Mouse (Mus musculus) liver, embryonic 15.5 days (tissue): ENCODE data around the gene Cyp19a1. TPM values are rescaled to one million over a fixed set of nuclear protein-coding genes. Genes with fewer than 3 reads are reported as not detected.

Experiments
- ATAC-seq: fragments of 200-750 bp; cut with Nextera tagmentation; 2 replicates; pipeline ENCODE4 v1.8.0; 2017; ENCODE audit warnings: moderate number of reproducible peaks, mild to moderate bottlenecking, moderate library complexity; ENCODE audit not compliant: insufficient read depth
- H3K27ac ChIP-seq: fragments of 300-500 bp; sonication (generic); replicated peaks from 2 replicates; pipeline ENCODE4 v1.5.1; 2015; ENCODE audit warnings: mild to moderate bottlenecking, inconsistent platforms
- H3K27me3 ChIP-seq: fragments of 300-500 bp; sonication (generic); 2 replicates; pipeline ENCODE4 v1.6.1; 2015; ENCODE audit warnings: mild to moderate bottlenecking, inconsistent platforms
- H3K36me3 ChIP-seq: fragments of 300-500 bp; sonication (generic); replicated peaks from 2 replicates; pipeline ENCODE4 v1.6.1; 2015; ENCODE audit warnings: moderate library complexity, mild to moderate bottlenecking, inconsistent platforms
- H3K4me1 ChIP-seq: fragments of 300-500 bp; sonication (generic); replicated peaks from 2 replicates; pipeline ENCODE4 v1.6.1; 2015; ENCODE audit warnings: inconsistent platforms
- H3K4me2 ChIP-seq: fragments of 300-500 bp; sonication (generic); 2 replicates; pipeline ENCODE4 v1.6.1; 2015; ENCODE audit warnings: moderate library complexity, mild to moderate bottlenecking, inconsistent platforms
- H3K4me3 ChIP-seq: fragments of 300-500 bp; sonication (generic); replicated peaks from 2 replicates; pipeline ENCODE4 v1.5.1; 2015; ENCODE audit warnings: mild to moderate bottlenecking, inconsistent platforms
- H3K9ac ChIP-seq: fragments of 300-500 bp; sonication (generic); 2 replicates; pipeline ENCODE4 v1.6.1; 2015; ENCODE audit warnings: moderate library complexity, mild to moderate bottlenecking, inconsistent platforms
- H3K9me3 ChIP-seq: fragments of 300-500 bp; sonication (generic); replicated peaks from 2 replicates; pipeline ENCODE4 v1.6.1; 2016; ENCODE audit warnings: inconsistent platforms
- WGBS: fragments of 180-500 bp; shearing (Covaris S2); methylation state at CpG from one replicate; pipeline ENCODE4 v1.1.7; 2015; ENCODE audit warnings: mixed read lengths; ENCODE audit not compliant: insufficient replicate concordance; 5-methylcytosine and 5-hydroxymethylcytosine counted together
- polyA plus RNA-seq: library from polyadenylated mRNA; unstranded; fragments of >200 nt; fragmentation: Nextera tagmentation; extraction: Ambion mirVana; gene quantifications from 2 replicates; pipeline ENCODE4 v1.2.1, GENCODE M21; 2015

Cyp19a1 gene
- polyA plus RNA-seq: not detected in 2 replicates

- Histone ChIP-seq H3K4me2 (no peak within 1 kb of the TSS), H3K9ac (no peak within 1 kb of the TSS), H3K4me1 (no peaks in the 10 kb centered on the region), H3K36me3 (no peaks in the 10 kb centered on the region), H3K4me3 (no peak within 1 kb of the TSS), H3K27me3 (no peaks in the 10 kb centered on the region), H3K27ac (no peak within 1 kb of the TSS), H3K9me3 (no peaks in the 10 kb centered on the region)
- WGBS: 58% methylated on average over 7 of the region's 7 CpGs
- no peak for ATAC-seq
Observed at GRCm38 (mm10) chr9:54268010-54268409, at the start of gene Cyp19a1. Cyp19a1 (minus strand) TSS chr9:54268110.

GRCm38 (mm10) chr9:54316363-54316762 is 48.5 kb upstream of the Cyp19a1 start:
- ATAC-seq: no peak
- no peak overlapping the region for H3K4me2 ChIP-seq
- no peaks in the 10 kb centered on the region for H3K4me1 ChIP-seq
- H3K36me3 ChIP-seq: no peaks in the 10 kb centered on the region
- H3K9ac ChIP-seq: no peak overlapping the region
- 58% methylated on average over 9 of the region's 9 CpGs for WGBS
- no peak overlapping the region for H3K4me3 ChIP-seq
- H3K9me3 ChIP-seq: no peaks in the 10 kb centered on the region
- no peak overlapping the region for H3K27ac ChIP-seq
- no peaks in the 10 kb centered on the region for H3K27me3 ChIP-seq

GRCm38 (mm10) chr9:54308751-54309358 is 40.9 kb upstream of the Cyp19a1 start:
- H3K27ac ChIP-seq: no peak overlapping the region

GRCm38 (mm10) chr9:54308209-54308608 is 40.3 kb upstream of the Cyp19a1 start:
- Histone ChIP-seq H3K9ac (no peak overlapping the region), H3K27me3 (no peaks in the 10 kb centered on the region), H3K4me1 (no peaks in the 10 kb centered on the region), H3K4me3 (no peak overlapping the region), H3K27ac (no peak overlapping the region), H3K9me3 (no peaks in the 10 kb centered on the region), H3K4me2 (no peak overlapping the region), H3K36me3 (no peaks in the 10 kb centered on the region)
- 44% methylated on average over 1 of the region's 1 CpGs for WGBS
- no peak for ATAC-seq

More at GRCm38 (mm10) chr9:54308751-54309358, 40.9 kb upstream of the Cyp19a1 start:
- no peak overlapping the region for H3K4me3 ChIP-seq
- no peaks in the 10 kb centered on the region for H3K4me1 ChIP-seq
- WGBS: 63% methylated on average over 2 of the region's 2 CpGs
- H3K9me3 ChIP-seq: no peaks in the 10 kb centered on the region
- no peak overlapping the region for H3K9ac ChIP-seq
- H3K4me2 ChIP-seq: no peak overlapping the region
- no peak for ATAC-seq
- H3K27me3 ChIP-seq: no peaks in the 10 kb centered on the region
- no peaks in the 10 kb centered on the region for H3K36me3 ChIP-seq

DNA sequence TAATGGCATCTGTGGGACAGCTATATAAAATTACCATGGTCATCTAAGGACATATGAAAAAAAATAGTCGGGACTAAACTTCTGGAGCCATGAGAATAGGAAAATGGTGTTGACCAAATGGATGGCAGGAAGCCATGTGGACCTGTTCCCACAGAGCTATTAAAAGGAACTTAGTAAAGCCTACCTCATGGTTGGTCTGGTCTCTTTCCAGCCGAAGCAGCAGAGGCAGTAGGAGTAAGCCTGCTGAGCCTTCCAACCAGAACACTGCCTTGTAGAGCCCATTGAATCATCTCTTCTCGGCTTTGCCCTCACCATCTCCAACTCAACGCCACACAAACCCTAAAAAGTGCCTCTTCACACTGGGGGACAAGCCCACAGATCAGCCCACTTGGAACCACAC is 33.3 kb upstream of the Cyp19a1 start:
- Histone ChIP-seq H3K4me1 (no peaks in the 10 kb centered on the region), H3K27me3 (no peaks in the 10 kb centered on the region), H3K4me3 (no peak overlapping the region), H3K9ac (no peak overlapping the region), H3K27ac (no peak overlapping the region), H3K9me3 (no peaks in the 10 kb centered on the region), H3K4me2 (no peak overlapping the region), H3K36me3 (no peaks in the 10 kb centered on the region)
- no peak for ATAC-seq
- whole genome bisulfite sequencing: 54% methylated on average over 4 of the region's 4 CpGs

DNA sequence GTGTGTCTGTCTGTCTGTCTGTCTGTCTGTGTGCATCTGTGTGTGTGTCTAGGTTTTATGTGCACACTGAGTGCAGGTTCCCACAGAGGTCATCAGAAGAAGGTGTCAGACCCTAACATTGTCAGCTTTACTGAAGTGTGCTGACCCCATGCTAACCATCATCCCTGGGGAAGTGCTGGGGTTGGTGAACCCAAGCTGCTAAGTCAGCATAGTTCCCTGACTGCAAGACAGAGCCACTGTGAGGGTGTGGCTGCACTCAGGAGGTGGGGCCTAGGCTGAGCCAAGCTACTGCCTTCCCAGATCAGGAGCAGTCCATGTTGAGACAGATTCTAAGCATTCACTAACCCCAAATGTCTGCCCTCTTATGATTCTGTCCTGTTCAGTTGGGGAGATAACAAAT is 31.9 kb upstream of the Cyp19a1 start:
- Histone ChIP-seq H3K36me3 (no peaks in the 10 kb centered on the region), H3K4me1 (no peaks in the 10 kb centered on the region), H3K9me3 (no peaks in the 10 kb centered on the region), H3K27me3 (no peaks in the 10 kb centered on the region), H3K4me2 (no peak overlapping the region), H3K9ac (no peak overlapping the region), H3K4me3 (no peak overlapping the region), H3K27ac (no peak overlapping the region)
- no peak for ATAC-seq

DNA sequence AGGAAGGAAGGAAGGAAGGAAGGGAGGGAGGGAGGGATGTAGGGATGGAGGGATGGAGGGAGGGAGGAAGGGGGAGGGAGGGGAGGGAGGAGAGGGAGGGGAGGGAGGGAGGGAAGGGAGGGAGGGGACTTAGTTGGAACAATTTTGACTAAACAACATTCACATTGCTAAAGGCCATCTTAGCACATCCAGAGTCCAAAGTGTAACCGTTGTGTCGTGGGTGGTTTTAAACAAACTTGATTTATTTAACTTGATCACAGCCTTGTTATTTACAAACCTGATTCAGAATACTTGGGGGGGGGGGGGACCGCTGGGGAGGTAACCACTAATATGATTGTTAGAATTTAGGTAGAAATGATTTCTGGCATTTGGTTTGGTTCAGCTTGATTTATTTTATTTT is 31.5 kb upstream of the Cyp19a1 start:
- Histone ChIP-seq H3K4me1 (no peaks in the 10 kb centered on the region), H3K4me3 (no peak overlapping the region), H3K27ac (no peak overlapping the region), H3K9me3 (no peaks in the 10 kb centered on the region), H3K4me2 (no peak overlapping the region), H3K27me3 (no peaks in the 10 kb centered on the region), H3K9ac (no peak overlapping the region), H3K36me3 (no peaks in the 10 kb centered on the region)
- WGBS: 47% methylated on average over 3 of the region's 3 CpGs
- ATAC-seq: no peak

DNA sequence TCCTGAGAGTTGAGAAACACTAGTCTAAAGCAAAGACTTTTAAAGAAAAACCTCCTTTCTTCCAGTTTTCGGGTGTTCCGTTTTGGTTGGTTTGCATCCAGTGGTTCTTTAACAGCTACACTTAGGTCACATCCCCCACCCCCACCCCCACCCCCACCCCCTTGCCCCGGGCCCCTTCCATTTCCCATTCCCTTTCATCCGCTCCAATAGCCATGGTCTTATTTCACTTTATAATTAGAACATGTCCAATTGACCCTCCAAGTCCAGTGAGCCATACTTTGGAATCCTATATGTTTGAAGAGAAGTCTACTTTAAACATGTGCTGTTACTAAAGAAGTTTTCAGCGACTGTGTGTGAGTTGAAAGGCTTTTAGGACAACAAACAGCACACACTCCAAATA is 19.9 kb upstream of the Cyp19a1 start:
- Histone ChIP-seq H3K27ac (no peak overlapping the region), H3K4me1 (no peaks in the 10 kb centered on the region), H3K27me3 (peaks cover 24% of the 10 kb centered on the region), H3K4me3 (no peak overlapping the region), H3K36me3 (no peaks in the 10 kb centered on the region), H3K4me2 (no peak overlapping the region), H3K9me3 (no peaks in the 10 kb centered on the region), H3K9ac (no peak overlapping the region)
- ATAC-seq: no peak
- WGBS: 53% methylated on average over 5 of the region's 5 CpGs

- no peak within 1 kb of the TSS for H3K9ac ChIP-seq
- H3K4me1 ChIP-seq: no peaks in the 10 kb centered on the region
- H3K36me3 ChIP-seq: no peaks in the 10 kb centered on the region
- H3K4me2 ChIP-seq: peak within 1 kb of the TSS; percentile 49
- no peak within 1 kb of the TSS for H3K27ac ChIP-seq
- ATAC-seq: no peak
- no peaks in the 10 kb centered on the region for H3K9me3 ChIP-seq
- H3K27me3 ChIP-seq: peaks cover 24% of the 10 kb centered on the region
- WGBS: 4% methylated on average over 61 of the region's 61 CpGs
- no peak within 1 kb of the TSS; the same call in 1 of the 2 replicates for H3K4me3 ChIP-seq
Observed at GRCm38 (mm10) chr9:54286331-54286987, 18.5 kb upstream of the Cyp19a1 start, which contains the start of gene Gldn. Gldn (plus strand) TSS chr9:54286486.

DNA sequence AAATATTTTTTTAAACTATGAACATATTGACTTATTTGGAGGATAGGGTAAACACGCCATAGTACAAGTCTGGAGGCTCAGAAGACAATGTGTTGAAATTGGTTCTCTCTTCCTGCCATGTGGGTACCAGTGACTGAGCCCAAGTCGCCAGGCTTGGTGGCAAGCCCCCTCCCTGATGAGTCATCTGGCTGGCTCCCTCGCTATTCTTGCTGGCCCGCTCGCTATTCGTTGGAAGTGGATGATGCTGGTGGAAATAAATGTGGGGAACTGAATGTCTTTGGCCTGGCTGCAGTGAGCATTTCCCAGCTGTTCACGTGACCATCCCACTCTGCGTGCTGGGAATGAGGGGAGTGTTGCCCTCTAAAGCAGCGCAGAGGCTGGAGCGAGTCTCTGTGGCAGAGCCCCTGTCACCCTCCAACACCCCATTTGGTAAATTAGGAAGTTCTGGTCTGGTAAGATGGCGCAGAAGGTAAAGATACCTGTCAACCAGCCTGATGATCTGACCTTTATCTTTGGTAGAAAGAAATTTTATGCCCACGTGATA is 11.2 kb upstream of the Cyp19a1 start:
- Histone ChIP-seq H3K9ac (no peak overlapping the region), H3K36me3 (no peaks in the 10 kb centered on the region), H3K4me1 (no peaks in the 10 kb centered on the region), H3K4me2 (no peak overlapping the region), H3K4me3 (no peak overlapping the region), H3K9me3 (no peaks in the 10 kb centered on the region), H3K27me3 (no peaks in the 10 kb centered on the region), H3K27ac (no peak overlapping the region)
- WGBS: 63% methylated on average over 12 of the region's 12 CpGs
- no peak for ATAC-seq

DNA sequence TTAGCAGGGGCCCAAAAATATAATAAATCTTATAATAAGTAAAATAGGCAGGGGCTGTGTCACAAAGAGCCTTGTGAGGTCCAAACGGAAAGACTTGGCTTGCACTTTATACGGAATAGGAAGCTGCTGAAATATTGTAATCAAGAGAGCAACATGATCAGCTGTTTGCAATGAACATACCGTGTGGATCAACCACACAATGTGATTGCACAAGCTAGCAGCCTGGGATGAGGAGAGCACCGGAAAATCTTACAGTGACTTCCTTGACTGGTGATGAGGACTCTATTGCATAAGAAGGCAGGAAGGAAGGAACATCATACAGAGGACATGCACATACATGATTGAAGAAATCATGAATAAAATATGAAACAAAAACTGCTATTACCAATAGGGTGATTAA is 7.4 kb upstream of the Cyp19a1 start:
- Histone ChIP-seq H3K27ac (no peak overlapping the region), H3K9me3 (no peaks in the 10 kb centered on the region), H3K27me3 (no peaks in the 10 kb centered on the region), H3K4me1 (no peaks in the 10 kb centered on the region), H3K4me2 (no peak overlapping the region), H3K9ac (no peak overlapping the region), H3K4me3 (no peak overlapping the region), H3K36me3 (no peaks in the 10 kb centered on the region)
- ATAC-seq: no peak
- WGBS: 66% methylated on average over 4 of the region's 4 CpGs
